Mouse (Mus musculus): ENCODE measurements around the gene Sec13. TPM values are rescaled to one million over a fixed set of nuclear protein-coding genes. Genes with fewer than 3 reads are reported as not detected.

Gene Sec13
- polyA plus RNA-seq, 1 experiment from 2014 or later: 381 TPM

GRCm38 (mm10) chr6:113690400-113691083 lies 50.0 kb downstream of the Sec13 start:
- peaks cover 29% of the 10 kb centered on the region for H3K36me3 ChIP-seq (ENCODE audit: control insufficient read depth, insufficient read depth)

GRCm38 (mm10) chr6:113690008-113690399 lies 50.5 kb downstream of the Sec13 start:
- ATAC-seq: peak; percentile 32

More at GRCm38 (mm10) chr6:113690400-113691083, 50.0 kb downstream of the Sec13 start:
- H3K27me3 ChIP-seq (replicated peaks; ENCODE audit: control insufficient read depth, insufficient read depth, low read length): no peaks in the 10 kb centered on the region
- H3K9me3 ChIP-seq (ENCODE audit: control insufficient read depth): no peaks in the 10 kb centered on the region
- H3K4me3 ChIP-seq (ENCODE audit: low read depth, low read length): 0 out of 2 replicates have a peak overlapping the region, but pooled peaks have one; percentile 11
- H3K27ac ChIP-seq (ENCODE audit: low read depth, low read length): peak overlapping the region; percentile 89
- 1% methylated on average over 14 of the region's 14 CpGs for WGBS
- H3K9ac ChIP-seq (ENCODE audit: low read depth, low read length): peak overlapping the region; percentile 24; the same call in 1 of the 2 replicates
- H3K4me2 ChIP-seq (replicated peaks; ENCODE audit: low read depth): peak overlapping the region; percentile 57
- ATAC-seq: peak; percentile 86
- TF ChIP-seq CTCF (IDR thresholded peaks at IDR 0.05; ENCODE audit: low read depth): peak; percentile 27
- peaks cover 4% of the 10 kb centered on the region for H3K4me1 ChIP-seq (replicated peaks; ENCODE audit: control insufficient read depth, insufficient read depth, low read length)

GRCm38 (mm10) chr6:113686551-113687125 lies 53.9 kb downstream of the Sec13 start:
- no peaks in the 10 kb centered on the region for H3K27me3 ChIP-seq (replicated peaks; ENCODE audit: control insufficient read depth, insufficient read depth, low read length)
- H3K4me1 ChIP-seq (replicated peaks; ENCODE audit: control insufficient read depth, insufficient read depth, low read length): peaks cover 4% of the 10 kb centered on the region
- peak; percentile 42 for TF ChIP-seq CTCF (IDR thresholded peaks at IDR 0.05; ENCODE audit: low read depth)
- ATAC-seq: no peak
- no peak overlapping the region for H3K4me3 ChIP-seq (ENCODE audit: low read depth, low read length)
- no peaks in the 10 kb centered on the region for H3K9me3 ChIP-seq (ENCODE audit: control insufficient read depth)
- H3K9ac ChIP-seq (ENCODE audit: low read depth, low read length): no peak overlapping the region
- H3K27ac ChIP-seq (ENCODE audit: low read depth, low read length): peak overlapping the region; percentile 35
- H3K36me3 ChIP-seq (ENCODE audit: control insufficient read depth, insufficient read depth): peaks cover 18% of the 10 kb centered on the region; the same call in 1 of the 2 replicates
- no peak overlapping the region; the same call in 1 of the 2 replicates for H3K4me2 ChIP-seq (replicated peaks; ENCODE audit: low read depth)
- WGBS: 33% methylated on average over 8 of the region's 8 CpGs

More at GRCm38 (mm10) chr6:113690008-113690399, 50.5 kb downstream of the Sec13 start:
- Histone ChIP-seq H3K9me3 (ENCODE audit: control insufficient read depth) (no peaks in the 10 kb centered on the region), H3K4me3 (ENCODE audit: low read depth, low read length) (no peak overlapping the region), H3K27ac (ENCODE audit: low read depth, low read length) (peak overlapping the region; percentile 89), H3K9ac (ENCODE audit: low read depth, low read length) (no peak overlapping the region), H3K27me3 (replicated peaks; ENCODE audit: control insufficient read depth, insufficient read depth, low read length) (no peaks in the 10 kb centered on the region), H3K4me2 (replicated peaks; ENCODE audit: low read depth) (peak overlapping the region; percentile 57), H3K4me1 (replicated peaks; ENCODE audit: control insufficient read depth, insufficient read depth, low read length) (peaks cover 4% of the 10 kb centered on the region), H3K36me3 (ENCODE audit: control insufficient read depth, insufficient read depth) (peaks cover 35% of the 10 kb centered on the region)
- WGBS: 6% methylated on average over 7 of the region's 7 CpGs
- no peak for TF ChIP-seq CTCF (IDR thresholded peaks at IDR 0.05; ENCODE audit: low read depth)

- Histone ChIP-seq H3K27ac (ENCODE audit: low read depth, low read length) (no peak overlapping the region), H3K9ac (ENCODE audit: low read depth, low read length) (no peak overlapping the region), H3K4me3 (ENCODE audit: low read depth, low read length) (no peak overlapping the region), H3K27me3 (replicated peaks; ENCODE audit: control insufficient read depth, insufficient read depth, low read length) (no peaks in the 10 kb centered on the region), H3K4me2 (replicated peaks; ENCODE audit: low read depth) (no peak overlapping the region), H3K4me1 (replicated peaks; ENCODE audit: control insufficient read depth, insufficient read depth, low read length) (no peaks in the 10 kb centered on the region), H3K36me3 (ENCODE audit: control insufficient read depth, insufficient read depth) (peaks cover 28% of the 10 kb centered on the region; the same call in 1 of the 2 replicates), H3K9me3 (ENCODE audit: control insufficient read depth) (no peaks in the 10 kb centered on the region)
- no peak for TF ChIP-seq CTCF (IDR thresholded peaks at IDR 0.05; ENCODE audit: low read depth)
- ATAC-seq: no peak
- 82% methylated on average over 10 of the region's 10 CpGs for WGBS
These were observed 57.3 kb downstream of the Sec13 start for GRCm38 (mm10) chr6:113683081-113683825.

DNA sequence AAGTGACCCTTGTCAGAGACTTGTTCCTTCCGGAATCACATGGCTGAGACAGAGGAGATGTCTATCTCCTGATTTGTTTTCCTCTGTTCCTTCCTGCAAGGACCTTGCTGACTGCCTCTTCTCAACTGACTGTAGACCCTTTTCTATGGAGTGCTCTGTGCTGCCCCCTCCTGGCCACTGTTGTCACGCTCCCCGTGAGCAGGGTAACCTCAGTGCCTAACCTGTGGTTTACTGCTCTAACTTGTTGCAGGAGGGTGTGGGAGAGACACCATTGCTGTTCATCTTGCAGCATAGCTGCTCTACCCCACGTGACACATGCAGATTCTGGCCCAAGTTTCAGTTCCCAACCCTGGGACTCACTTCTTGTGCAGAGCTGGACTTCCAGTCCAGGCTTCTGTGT lies 59.3 kb downstream of the Sec13 start:
- peak; percentile 99 for TF ChIP-seq CTCF (IDR thresholded peaks at IDR 0.05; ENCODE audit: low read depth)
- H3K9me3 ChIP-seq (ENCODE audit: control insufficient read depth): no peaks in the 10 kb centered on the region
- no peak overlapping the region for H3K9ac ChIP-seq (ENCODE audit: low read depth, low read length)
- peak; percentile 73 for ATAC-seq
- H3K27ac ChIP-seq (ENCODE audit: low read depth, low read length): no peak overlapping the region
- no peak overlapping the region for H3K4me3 ChIP-seq (ENCODE audit: low read depth, low read length)
- 23% methylated on average over 4 of the region's 4 CpGs for WGBS
- H3K4me2 ChIP-seq (replicated peaks; ENCODE audit: low read depth): no peak overlapping the region
- H3K4me1 ChIP-seq (replicated peaks; ENCODE audit: control insufficient read depth, insufficient read depth, low read length): no peaks in the 10 kb centered on the region
- peaks cover 19% of the 10 kb centered on the region; the same call in 1 of the 2 replicates for H3K36me3 ChIP-seq (ENCODE audit: control insufficient read depth, insufficient read depth)
- H3K27me3 ChIP-seq (replicated peaks; ENCODE audit: control insufficient read depth, insufficient read depth, low read length): no peaks in the 10 kb centered on the region

Measured in intestine, postnatal 0 days (tissue).